In the genomic region with DNA sequence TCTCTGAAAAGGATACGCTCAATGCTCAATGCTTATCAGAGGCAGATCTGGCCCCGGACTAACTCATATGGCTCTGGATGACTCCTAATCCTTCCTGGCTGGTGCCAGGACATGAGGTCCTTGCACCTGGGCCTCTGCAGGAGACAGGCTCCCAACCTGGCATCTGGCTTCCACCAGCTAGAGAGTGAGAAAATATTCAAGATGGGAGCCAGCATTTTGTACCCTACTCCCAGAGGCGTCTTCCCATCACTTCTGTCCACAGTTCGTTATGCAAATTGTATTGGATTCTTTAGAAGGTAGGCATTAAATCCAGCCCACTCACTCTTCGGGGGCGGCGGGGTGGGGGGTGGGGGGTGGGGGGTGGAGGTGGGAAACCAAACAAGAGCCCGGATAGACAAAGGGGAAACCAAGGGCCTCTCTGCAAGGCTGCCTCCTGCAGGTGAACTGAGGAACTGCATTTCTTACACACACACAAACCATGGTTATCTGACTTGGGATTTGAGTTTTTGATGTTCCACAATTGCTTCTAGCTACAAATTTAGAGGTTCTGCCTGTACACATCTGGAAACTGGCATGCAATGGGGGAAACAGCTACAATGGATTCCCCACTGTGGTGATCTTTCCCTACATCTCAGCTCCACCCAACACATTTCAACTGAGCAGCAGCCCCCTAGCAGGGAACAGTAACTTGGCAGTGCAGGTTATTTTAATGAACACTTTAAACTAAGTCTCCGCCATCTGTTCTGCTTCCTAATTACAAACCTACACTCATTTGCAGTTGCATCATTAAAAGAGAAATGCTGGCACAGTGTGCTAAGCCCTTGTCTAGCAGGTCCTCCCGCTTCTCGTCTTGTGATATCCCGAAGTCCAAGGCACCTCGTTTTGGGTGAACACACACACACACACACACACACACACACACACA, we compare ENCODE assay signal across 10 mouse cellular contexts.
DNase-seq lines count a peak whose midpoint lies in the region; ATAC-seq and TF ChIP-seq lines count a peak whose summit lies in the region.
"Had no signal": no experiment of that assay in that cellular context is flagged by ENCODE, and none has a peak within 500 bp of the region (broad histone marks: within the 10 kb centered on the region; RNA-seq: fewer than 3 reads in every experiment).

No protein-coding gene starts in this region.

- no peak for DNase-seq in hindbrain, embryonic 11.5 days (ENCODE audit: low spot score)
- no peak for DNase-seq in MEL (ENCODE audit: low read depth, low spot score)
- DNase-seq in frontal cortex, postnatal 10 days (ENCODE audit: low spot score in 2 of 2), result peak; percentile 15 to 25
- DNase-seq in left cerebral cortex, postnatal 25 days (ENCODE audit: low spot score in 2 of 2), result peak; percentile 58 to 85
- no peak for DNase-seq in thymus, postnatal 36 days
- DNase-seq in heart, postnatal 36 days, result no peak
- DNase-seq: cerebellum, adult 9-10 months had no signal

- H3K9me3 ChIP-seq in hindbrain, embryonic 13.5 days, result no peaks in the 10 kb centered on the region
- no peaks in the 10 kb centered on the region for H3K9me3 ChIP-seq in hindbrain, embryonic 11.5 days (ENCODE audit: control insufficient read depth, low read length)
- no peaks in the 10 kb centered on the region for H3K9me3 ChIP-seq in MEL (replicated peaks; ENCODE audit: insufficient read depth, low read length)
- no peaks in the 10 kb centered on the region for H3K9me3 ChIP-seq in kidney, embryonic 16.5 days (ENCODE audit: low read length)
- H3K9me3 ChIP-seq: neural tube, embryonic 12.5 days had no signal

- H3K4me3 ChIP-seq in hindbrain, embryonic 13.5 days, result no peak overlapping the region
- no peak overlapping the region for H3K4me3 ChIP-seq in hindbrain, embryonic 11.5 days (ENCODE audit: low read depth, low read length)
- no peak overlapping the region for H3K4me3 ChIP-seq in MEL (ENCODE audit: control insufficient read depth in 1 of 2, insufficient read depth in 1 of 2, low read depth in 2 of 2, low read length in 2 of 2)
- no peak overlapping the region for H3K4me3 ChIP-seq in kidney, embryonic 16.5 days (ENCODE audit: low read length)
- H3K4me3 ChIP-seq: neural tube, embryonic 12.5 days had no signal

- peak; percentile 28 to 43 (median 29); a peak in 3 of 6 replicates for TF ChIP-seq CTCF in MEL (IDR thresholded peaks at IDR 0.05 in 2 of 3, conservative IDR thresholded peaks at IDR 0.05 in 1 of 3; ENCODE audit: control insufficient read depth in 1 of 3, insufficient read depth in 1 of 3, low read depth in 2 of 3, low read length in 3 of 3, poor library complexity in 1 of 3, severe bottlenecking in 1 of 3)

- H3K27me3 ChIP-seq in hindbrain, embryonic 13.5 days, result no peaks in the 10 kb centered on the region
- no peaks in the 10 kb centered on the region for H3K27me3 ChIP-seq in hindbrain, embryonic 11.5 days (ENCODE audit: control insufficient read depth, insufficient read depth, low read length)
- no peaks in the 10 kb centered on the region for H3K27me3 ChIP-seq in MEL (ENCODE audit: control insufficient read depth in 1 of 2, insufficient read depth in 2 of 2, low read length in 2 of 2)
- no peaks in the 10 kb centered on the region for H3K27me3 ChIP-seq in kidney, embryonic 16.5 days (ENCODE audit: insufficient read depth, low read length)
- H3K27me3 ChIP-seq: neural tube, embryonic 12.5 days had no signal

- peaks cover 19% of the 10 kb centered on the region for H3K4me1 ChIP-seq in hindbrain, embryonic 13.5 days (replicated peaks)
- no peaks in the 10 kb centered on the region for H3K4me1 ChIP-seq in hindbrain, embryonic 11.5 days (replicated peaks; ENCODE audit: control insufficient read depth, insufficient read depth, low read length)
- no peaks in the 10 kb centered on the region; a peak in 1 of 4 replicates for H3K4me1 ChIP-seq in MEL (ENCODE audit: control insufficient read depth in 1 of 2, insufficient read depth in 2 of 2, low read length in 2 of 2)
- H3K4me1 ChIP-seq in kidney, embryonic 16.5 days (ENCODE audit: insufficient read depth, low read length), result no peaks in the 10 kb centered on the region
- H3K4me1 ChIP-seq: neural tube, embryonic 12.5 days had no signal

- no peaks in the 10 kb centered on the region for H3K36me3 ChIP-seq in hindbrain, embryonic 13.5 days
- no peaks in the 10 kb centered on the region for H3K36me3 ChIP-seq in hindbrain, embryonic 11.5 days (ENCODE audit: control insufficient read depth, insufficient read depth, low read length)
- peaks cover 0 to 8% of the 10 kb centered on the region in 2 experiments; a peak in 2 of 4 replicates for H3K36me3 ChIP-seq in MEL (ENCODE audit: control insufficient read depth in 1 of 2, insufficient read depth in 2 of 2, low read length in 2 of 2)
- H3K36me3 ChIP-seq in kidney, embryonic 16.5 days (ENCODE audit: insufficient read depth, low read length), result no peaks in the 10 kb centered on the region
- H3K36me3 ChIP-seq: neural tube, embryonic 12.5 days had no signal

- no peak for TF ChIP-seq RAD21 in MEL (IDR thresholded peaks at IDR 0.05; ENCODE audit: low read depth, low read length)

- no peak for TF ChIP-seq POLR2A in MEL (IDR thresholded peaks at IDR 0.05; ENCODE audit: control insufficient read depth in 1 of 2, insufficient read depth in 1 of 2, low read depth in 1 of 2, low read length in 2 of 2, poor library complexity in 1 of 2)

- WGBS in hindbrain, embryonic 13.5 days, result 77% methylated on average over 13 of the region's 13 CpGs
- WGBS in hindbrain, embryonic 11.5 days, result 87% methylated on average over 13 of the region's 13 CpGs
- 81% methylated on average over 11 of the region's 13 CpGs for WGBS in kidney, embryonic 16.5 days

- H3K9ac ChIP-seq in hindbrain, embryonic 13.5 days, result no peak overlapping the region
- H3K9ac ChIP-seq in hindbrain, embryonic 11.5 days (ENCODE audit: low read depth, low read length), result no peak overlapping the region
- no peak overlapping the region for H3K9ac ChIP-seq in MEL (ENCODE audit: control insufficient read depth, low read depth, low read length, poor library complexity, severe bottlenecking)
- no peak overlapping the region for H3K9ac ChIP-seq in kidney, embryonic 16.5 days (replicated peaks; ENCODE audit: low read length)
- H3K9ac ChIP-seq: neural tube, embryonic 12.5 days had no signal

- no peaks in the 10 kb centered on the region for H3K79me2 ChIP-seq in MEL (ENCODE audit: control insufficient read depth, insufficient read depth, low read length, poor library complexity)

- no peak overlapping the region for H3K4me2 ChIP-seq in hindbrain, embryonic 13.5 days
- no peak overlapping the region for H3K4me2 ChIP-seq in hindbrain, embryonic 11.5 days (replicated peaks; ENCODE audit: low read depth, low read length)
- H3K4me2 ChIP-seq in kidney, embryonic 16.5 days (replicated peaks; ENCODE audit: low read depth, low read length), result no peak overlapping the region
- H3K4me2 ChIP-seq: neural tube, embryonic 12.5 days had no signal

- intact Hi-C loops in left cerebral cortex, postnatal 25 days (cut with DNase I), result loop anchor here (5.0 kb wide), 1 partner anchor 65 kb away; no protein-coding TSS in a partner anchor
- intact Hi-C loops in heart, postnatal 36 days (cut with DNase I), result no loop called here

- no peak overlapping the region; the same call in 1 of the 2 replicates for H3K27ac ChIP-seq in hindbrain, embryonic 13.5 days
- no peak overlapping the region for H3K27ac ChIP-seq in hindbrain, embryonic 11.5 days (ENCODE audit: low read depth, low read length)
- no peak overlapping the region for H3K27ac ChIP-seq in MEL (ENCODE audit: control insufficient read depth, low read depth, low read length)
- no peak overlapping the region for H3K27ac ChIP-seq in kidney, embryonic 16.5 days (ENCODE audit: low read length)
- H3K27ac ChIP-seq: neural tube, embryonic 12.5 days had no signal

- no peak for TF ChIP-seq EP300 in MEL (IDR thresholded peaks at IDR 0.05; ENCODE audit: low read depth in 1 of 2, low read length in 2 of 2)

- peak; percentile 49; the same call in 1 of the 2 replicates for ATAC-seq in hindbrain, embryonic 13.5 days (ENCODE audit: low FRiP score)
- no peak for ATAC-seq in hindbrain, embryonic 11.5 days (ENCODE audit: low FRiP score)
- ATAC-seq in kidney, embryonic 16.5 days (ENCODE audit: low FRiP score, low TSS enrichment), result no peak

TF ChIP-seq in MEL, 35 proteins besides CTCF, POLR2A, EP300 and RAD21:
- no peak for TF ChIP-seq MYC (IDR thresholded peaks at IDR 0.05; ENCODE audit: low read depth, low read length)
- no peak for TF ChIP-seq BHLHE40 (IDR thresholded peaks at IDR 0.05; ENCODE audit: borderline replicate concordance, low read depth, low read length)
- 0 out of 2 replicates have a peak, but pooled peaks have one; percentile 21 for TF ChIP-seq SMC3 (IDR thresholded peaks at IDR 0.05; ENCODE audit: low read depth, low read length)
- TF ChIP-seq ZC3H11A (IDR thresholded peaks at IDR 0.05; ENCODE audit: low read depth, low read length), result peak; percentile 15; the same call in 1 of the 2 replicates
- no peak for TF ChIP-seq UBTF (IDR thresholded peaks at IDR 0.05; ENCODE audit: borderline replicate concordance, insufficient read depth, low read depth, low read length)
- TF ChIP-seq ETS1 (IDR thresholded peaks at IDR 0.05; ENCODE audit: low read depth, low read length), result no peak

Comparison
In these comparisons a context has a peak if more than half of its experiments do, and no peak if none do; other contexts are left out.
1. DNase-seq: peak in frontal cortex, postnatal 10 days (2 of 2) and left cerebral cortex, postnatal 25 days (2 of 2); none in hindbrain, embryonic 11.5 days (single experiment), MEL (single experiment), thymus, postnatal 36 days (0 of 2) and heart, postnatal 36 days (0 of 2).